Mouse (Mus musculus): Measurements from ENCODE around the gene Pkn1.

The Pkn1 gene

DNA sequence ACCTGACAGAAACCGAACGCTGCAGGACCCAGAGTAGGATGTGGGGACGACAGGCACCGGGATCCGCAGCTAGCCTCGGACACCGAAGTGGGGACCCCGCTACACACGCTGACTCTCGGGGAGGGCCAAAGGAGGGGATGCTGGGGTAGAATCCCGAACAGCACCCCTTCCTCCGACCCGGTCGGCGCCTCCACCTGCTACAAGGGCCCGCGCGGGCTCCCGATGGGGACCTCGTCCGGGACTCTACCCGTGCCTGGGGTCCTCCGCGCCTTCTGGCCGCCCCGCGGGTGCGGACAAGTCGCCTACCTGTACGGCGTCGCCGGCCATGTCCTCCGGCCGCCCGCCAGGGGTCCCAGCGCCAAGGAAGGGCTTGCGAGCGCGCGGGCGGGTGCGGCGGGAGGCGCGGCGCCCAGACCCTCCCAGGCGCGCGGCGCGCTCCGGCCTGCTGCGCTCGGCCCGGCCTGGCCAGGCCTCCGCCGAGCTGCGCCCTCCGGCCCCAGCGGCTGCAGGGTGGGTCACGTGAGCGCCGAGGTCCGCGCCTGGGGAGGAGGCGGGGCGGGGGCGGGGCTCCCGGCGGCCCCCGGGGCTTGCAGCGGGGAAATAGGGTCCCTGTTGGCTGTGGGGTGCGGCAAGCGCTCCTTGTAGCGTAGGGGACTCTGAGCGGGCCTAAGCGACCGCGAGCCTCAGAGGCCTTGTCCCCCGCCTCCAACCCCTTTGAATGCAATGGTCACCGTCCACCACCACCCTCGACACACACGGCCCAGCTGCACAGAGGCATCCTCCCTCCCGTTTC, at the start of gene Pkn1:
Pkn1 (minus strand) TSS at position 519 of the 793 bp plus-strand sequence.
- peak; percentile 71 for DNase-seq

DNA sequence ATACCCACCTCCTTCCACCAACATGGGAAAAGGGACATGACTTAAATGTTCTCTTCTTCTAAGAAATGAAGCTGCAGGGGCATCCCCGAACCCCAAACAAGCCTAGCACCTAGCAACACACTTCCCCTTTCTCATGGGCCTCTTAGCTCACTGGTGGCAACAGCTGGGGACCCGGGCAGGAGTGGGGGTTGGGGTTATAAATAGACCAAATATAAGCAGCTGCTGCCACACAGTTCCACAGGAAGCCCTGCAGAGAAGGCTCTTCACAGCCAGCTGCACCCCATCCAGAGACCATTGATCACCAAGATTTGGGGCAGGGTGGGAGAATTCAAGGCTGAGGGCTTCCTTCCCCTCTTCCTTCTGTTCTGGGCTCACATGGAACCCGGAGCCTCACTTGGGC, 49.7 kb upstream of the Pkn1 start:
- DNase-seq, result no peak

DNA sequence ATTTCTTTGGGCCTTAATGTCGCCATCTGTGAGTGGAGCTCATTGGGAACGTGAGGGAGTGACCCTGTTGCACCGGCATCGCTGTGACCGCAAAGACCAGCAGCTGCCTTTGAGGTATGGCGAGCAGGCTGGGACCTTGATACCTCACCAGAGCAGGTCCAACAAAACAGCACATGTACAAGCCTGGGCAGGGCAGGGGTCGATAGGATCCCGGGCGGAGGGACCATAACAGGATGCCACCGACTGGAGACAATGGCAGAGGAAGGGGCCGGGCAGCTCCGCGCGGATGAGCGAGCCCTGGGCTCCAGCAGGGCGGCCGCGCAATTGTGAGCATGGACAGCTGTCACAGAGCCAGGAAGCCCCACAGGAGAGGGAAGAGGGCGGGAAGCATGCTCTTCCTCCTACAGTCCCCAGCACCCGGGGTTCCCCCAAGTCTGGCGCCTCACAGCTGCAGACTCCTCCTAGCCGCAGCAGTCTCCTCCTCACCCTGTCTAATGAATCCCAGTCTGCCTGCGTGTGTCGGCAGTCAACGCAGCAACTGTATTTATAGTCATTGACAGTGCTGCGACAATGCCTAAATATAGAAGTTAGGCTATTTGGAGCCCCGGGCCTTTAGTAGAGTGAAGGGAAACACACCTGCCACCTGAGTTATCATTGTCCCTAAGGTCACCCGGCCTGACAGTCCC, 48.8 kb upstream of the Pkn1 start:
- DNase-seq, result peak; percentile 66

DNA sequence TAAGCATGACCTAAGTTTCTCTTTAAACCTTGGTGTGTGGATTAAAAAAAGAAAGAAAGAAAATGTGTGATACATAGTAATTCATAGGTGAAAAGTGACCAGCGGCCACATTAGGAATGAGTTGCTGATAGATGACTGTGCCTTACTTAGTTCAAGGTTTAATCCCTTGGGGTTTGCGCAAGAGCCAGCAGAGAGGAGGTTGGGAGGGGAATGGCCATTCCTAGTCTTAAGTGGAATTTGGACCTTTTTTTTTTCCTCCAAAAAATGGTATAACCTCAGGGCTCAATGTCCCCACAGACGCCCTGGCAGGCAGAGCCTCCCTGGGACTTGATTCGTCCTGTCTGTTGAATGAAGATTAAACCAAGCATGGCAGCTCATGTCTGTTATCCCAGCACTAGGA, 45.1 kb upstream of the Pkn1 start:
- no peak for DNase-seq

DNA sequence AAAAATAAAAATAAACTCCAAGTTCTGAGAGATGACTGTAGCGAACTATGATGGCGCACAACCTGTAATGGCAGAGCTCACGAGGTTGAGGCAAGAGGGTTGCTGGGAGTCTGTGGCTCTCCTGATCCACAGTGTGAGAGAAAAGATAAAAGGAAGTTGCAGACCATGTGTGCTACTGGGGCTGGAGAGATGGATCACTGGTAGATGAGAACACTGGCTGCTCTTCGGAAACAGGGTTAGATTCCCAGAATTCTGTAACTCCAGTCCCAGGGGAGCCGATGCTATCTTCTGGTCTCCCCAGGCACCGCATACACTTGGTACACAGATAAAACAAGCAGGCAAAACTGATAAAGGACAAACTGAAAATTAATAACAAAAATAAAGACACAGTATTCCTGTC, 44.0 kb upstream of the Pkn1 start:
- DNase-seq, result no peak

DNA sequence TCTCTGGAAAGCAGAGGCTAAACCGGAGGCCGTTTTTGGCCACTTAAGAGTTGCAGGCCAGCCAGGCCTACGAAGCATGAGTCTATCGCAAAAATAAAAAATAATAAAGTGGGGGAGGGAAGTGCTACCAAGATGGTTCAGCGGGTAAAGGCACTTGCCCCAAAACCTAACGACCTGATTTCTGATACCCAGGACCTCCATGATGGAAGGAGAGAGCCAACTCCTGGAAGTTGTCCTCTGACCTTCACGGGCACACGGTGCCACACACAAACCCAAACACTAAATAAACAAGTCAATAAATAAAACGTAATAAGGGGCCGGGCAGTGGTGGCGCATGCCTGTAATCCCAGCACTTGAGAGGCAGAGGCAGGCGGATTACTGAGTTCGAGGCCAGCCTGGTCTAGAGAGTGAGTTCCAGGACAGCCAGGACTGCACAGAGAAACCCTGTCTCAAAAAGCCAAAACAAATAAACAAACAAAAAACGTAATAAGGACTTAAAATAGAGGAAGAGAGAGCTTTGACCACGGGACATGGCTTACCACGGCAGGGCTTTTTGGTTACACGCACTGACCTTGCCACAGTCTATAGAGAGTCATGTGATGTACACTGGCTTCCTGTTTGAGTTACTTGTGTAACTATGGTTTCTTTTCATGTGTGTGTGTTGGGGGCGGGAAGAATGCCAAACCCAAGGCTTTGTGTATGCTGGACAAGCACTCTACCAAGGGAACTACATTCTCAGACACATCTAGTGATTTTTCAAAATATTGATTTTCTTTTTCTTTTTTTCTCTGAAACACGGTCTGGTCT, 43.1 kb upstream of the Pkn1 start:
- DNase-seq, result no peak

DNA sequence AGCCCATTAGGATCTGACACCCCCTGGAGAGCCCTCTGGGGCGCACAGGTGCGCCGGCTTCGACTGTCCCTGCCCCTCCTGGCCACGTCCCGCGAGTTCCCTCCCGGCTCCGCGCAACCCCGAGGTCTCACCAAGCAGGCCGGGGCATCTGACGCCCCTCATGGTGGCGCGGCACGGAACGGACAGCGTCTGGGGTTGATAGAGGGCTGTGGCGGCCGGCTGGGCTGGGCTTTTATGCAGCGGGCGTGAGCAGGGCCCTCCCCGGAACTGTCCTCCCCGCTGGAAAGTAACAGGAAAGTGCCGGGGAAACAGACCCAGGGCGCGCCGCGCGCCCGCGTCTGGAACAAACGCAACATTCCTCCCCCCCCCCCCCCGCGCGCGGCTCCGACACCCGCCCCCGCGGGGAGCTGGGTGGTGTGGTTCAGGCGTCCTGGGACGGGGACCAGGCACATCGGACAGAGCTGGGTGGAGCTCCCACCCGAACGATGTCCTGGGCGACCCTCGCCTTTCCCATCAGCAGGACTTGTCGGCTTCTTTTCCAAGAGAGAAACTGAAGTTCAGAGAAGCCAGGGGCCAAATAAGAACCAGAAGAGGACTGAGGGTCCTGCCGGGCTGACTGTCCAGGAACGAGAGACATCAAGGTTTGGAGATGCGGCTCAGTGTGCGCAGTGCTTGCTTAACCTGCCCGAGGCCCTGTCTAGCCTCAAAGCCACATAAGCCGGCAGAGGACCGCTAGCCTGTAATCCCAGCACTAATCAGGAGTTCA, 42.2 kb upstream of the Pkn1 start, which contains the start of gene Adgre5:
Adgre5 (minus strand) TSS at position 351 of the 766 bp plus-strand sequence.
- DNase-seq, result no peak

DNA sequence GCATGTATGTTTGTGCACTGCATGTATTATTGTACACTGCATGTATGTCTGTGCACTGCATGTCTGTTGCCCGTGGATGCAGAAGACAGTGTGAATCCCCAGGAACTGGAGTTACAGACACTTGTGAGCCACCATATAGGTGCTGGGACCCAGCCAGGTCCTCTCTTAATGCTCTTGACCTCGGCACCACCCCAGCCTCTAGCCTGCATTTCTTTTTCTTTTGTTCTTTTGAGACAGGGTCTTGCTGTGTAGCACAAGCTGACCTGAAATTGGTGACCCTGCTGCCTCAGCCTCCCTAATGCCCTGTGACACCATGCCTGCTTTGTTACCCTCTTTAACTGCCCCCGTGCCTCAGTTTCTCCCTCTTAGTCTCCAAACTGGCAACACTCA, 41.6 kb upstream of the Pkn1 start:
- DNase-seq, result no peak

DNA sequence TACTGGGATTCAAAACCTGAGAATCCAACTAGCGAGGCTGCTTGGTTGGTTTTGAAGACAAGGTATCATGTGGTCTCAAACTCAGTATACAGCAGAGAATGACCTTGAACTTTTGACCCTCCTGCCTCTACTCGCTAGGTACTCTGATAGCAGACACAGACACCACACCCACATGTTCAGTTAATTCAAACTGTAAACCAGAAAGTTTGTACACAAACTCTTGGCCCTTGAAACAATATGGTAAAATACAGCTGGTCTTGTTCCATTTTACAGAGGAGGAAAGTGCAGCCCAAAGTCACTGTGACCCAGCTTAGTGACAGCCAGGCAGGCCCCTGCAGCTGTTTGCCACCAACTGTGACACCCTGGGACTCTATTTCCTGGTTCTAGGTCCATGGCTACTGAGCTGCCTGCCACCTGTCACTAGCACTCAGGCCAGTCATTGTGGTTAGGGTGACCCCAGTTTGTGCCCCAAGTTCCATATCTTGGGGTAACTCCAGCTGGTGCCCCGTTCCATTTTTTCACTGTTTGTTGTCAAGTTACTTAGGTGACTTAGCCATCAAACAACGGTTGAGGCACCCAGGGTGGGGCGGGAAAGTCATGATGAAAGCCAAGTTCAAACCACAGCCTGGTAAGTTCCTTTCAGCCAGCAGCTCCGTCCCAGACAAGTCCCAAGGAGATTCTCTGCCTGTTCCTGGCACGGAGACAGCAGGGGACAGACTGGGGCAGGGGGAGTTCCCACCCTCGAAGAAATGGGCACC, 40.9 kb upstream of the Pkn1 start:
- no peak for DNase-seq

DNA sequence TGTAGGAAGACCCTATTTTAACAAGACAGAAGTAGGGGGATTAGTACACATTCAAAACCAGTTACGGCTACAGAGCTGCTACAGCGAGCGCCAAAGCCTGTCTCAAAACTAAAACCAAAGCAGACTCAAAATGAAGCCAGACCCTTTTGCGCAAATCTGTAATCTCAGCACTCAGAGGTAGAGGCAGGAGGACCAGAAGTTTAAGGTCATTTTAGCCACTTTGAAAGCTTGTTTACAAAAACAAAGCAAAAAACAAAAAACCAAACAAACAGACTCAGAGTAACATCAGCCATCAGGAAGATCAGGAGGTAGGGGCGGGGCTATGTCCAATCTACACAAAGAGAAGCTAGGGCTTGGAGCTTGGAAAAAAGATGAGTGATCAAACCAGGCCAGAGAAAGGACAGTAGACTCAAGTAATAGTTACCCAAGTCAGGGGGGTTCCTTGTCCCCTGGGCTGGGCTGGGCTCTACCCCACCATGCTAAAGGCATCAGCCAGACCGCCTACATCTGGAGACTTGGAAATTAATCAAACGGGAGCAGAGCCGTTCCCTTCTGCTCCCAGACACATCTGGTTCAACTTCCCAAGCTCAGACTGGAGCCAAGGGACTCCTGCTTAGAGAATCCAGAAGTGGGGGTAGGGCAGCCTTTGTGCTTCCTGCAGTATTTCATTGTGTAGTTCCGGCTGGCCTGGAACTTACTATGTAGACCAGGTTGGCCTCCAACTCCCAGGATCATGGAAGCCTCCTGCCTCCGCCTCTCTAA, 40.2 kb upstream of the Pkn1 start:
- DNase-seq, result no peak

DNA sequence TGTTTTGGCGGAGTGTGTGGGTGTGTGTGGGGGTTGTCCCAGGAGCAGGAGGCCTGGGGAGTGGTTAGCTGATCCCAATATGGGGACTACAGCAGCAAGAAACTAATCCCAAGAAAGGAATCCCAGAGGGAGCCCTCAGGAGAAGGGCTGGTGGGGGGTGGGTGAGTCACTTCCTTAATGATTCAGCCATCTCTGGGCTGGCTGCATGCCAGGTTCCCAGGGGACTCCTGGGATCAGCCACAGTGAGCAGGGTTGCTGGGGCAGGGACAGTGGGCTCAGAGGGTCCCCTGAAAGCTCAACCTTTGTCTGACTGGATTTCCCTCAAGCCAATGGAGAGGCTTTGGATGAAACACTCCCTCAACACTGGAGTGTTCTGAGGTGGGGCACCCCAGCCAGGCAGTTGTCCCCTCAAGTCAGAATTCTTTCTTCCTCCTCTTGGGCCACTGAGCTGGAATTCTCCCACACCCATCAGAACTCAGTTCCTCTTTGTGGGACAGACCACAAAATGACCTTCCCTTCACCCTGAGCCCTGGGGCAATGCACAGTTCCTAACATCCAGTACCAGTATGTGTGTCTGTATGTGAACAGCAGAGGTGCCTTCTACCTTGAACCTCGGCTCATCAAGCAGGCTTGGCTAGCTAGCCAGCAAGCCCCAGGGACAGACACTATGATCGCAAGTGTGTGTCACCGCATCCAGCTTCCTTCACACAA, 39.0 kb upstream of the Pkn1 start:
- DNase-seq, result peak; percentile 19

DNA sequence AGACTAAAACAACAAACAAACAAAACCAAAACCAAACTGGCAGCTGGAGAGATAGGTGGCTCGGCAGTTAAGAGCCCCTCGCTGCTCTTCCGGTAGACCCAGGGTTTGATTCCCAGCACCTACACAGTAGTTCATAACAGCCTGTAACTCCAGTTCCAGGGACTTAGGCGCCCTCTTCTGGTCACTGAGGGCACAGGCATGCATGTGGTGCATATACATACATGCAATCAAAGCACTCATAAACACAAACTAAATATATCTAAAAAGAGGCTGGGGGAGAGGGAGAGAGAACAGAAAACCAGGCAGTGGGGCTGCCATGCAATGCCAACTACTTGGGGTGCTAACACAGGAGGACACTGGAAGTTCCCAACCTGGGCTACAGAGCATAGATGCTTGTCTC, 38.4 kb upstream of the Pkn1 start:
- DNase-seq, result no peak

DNA sequence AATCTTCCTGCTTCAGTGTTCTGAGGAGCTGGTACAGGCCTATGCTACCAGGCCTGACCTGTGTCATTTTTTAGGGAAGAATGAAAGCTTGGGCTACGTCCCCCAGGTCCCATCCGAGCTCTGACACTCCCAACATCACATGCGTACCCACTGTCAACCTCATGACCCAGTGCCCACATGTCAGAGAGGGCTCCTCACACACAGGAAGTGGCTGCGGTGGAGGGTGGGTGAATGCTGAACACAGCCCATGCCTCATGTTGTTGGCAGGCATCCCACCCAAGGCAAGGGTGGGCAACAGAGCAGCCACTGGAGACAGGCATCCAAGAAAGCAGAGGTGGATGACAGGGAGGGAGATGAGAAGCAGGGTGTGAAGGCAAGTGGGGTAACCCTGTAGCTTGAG, 37.7 kb upstream of the Pkn1 start:
- no peak for DNase-seq

DNA sequence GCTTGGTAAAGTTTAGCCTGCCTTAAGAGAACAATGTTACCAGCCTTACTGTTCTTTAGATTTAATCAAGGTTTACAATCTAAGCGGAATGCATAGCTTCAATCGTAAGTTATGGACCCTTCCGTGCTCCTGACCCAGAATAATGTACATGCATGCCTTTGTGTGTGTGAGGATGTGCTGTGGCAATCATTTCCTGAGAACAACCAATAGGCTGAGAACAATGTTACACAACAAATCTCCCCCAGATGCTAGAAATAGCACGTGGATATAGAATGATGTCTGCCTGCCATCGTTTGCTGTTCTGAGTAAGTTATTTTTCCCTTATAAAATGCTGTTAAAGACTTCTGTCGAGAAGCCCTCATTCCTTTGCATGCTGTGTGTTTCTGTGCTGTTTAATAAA, 33.9 kb upstream of the Pkn1 start:
- DNase-seq, result no peak

DNA sequence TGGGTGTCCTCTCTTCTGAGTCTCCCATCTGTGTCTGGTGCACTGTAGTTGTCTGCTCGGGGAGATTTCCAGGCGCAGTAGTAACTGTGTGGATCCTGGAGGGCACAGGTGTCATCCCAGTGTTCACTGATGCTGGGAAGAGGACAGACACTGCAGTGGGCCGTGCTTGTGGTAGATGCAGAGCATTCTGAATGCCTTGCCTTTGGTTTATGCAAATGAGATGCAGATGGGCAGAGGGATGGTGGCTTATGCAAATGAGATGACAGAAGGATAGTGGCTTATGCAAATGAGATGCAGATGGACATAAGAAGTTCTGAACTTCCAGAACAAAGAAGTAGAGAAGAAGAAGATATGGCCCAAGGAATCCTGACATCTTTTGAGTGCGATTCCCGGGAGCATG, 32.9 kb upstream of the Pkn1 start:
- DNase-seq, result no peak

DNA sequence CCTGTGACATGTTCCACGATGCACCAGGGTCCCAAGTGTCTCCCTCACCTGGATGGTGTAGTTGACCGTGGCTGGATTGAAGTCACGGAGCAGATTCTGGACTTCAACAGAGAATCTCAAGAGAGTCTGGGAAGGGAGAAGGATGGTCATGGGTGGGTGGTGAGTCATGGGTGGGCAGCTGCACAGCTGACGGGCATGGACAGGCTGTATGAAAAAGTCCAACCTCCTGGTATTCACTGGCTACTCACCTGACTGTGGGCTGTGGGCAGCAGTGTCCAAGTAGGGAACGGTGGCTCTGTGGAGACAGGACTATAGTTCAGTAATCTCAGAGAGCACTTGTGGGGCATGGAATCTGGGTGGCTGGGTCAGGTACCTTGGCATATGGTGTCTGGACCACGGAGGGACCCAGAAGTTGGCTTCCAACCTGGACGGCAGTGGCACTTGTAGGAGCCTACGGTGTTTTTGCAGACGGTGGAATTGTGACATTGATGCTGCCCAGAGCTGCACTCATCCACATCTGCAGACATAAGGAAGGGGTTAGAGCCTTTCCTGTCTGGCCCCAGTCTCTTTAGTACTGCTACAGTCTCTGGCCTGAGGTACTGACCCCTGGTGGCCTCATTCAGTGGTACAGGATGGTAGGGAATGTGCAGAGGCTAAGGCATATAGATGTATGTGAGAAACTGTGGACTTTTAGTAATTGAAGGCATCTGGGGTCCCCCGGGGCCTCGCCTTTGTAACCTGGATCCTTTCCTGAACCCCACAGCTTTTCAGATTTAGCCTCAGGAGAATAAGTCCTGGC, 30.2 kb upstream of the Pkn1 start:
- DNase-seq, result no peak

DNA sequence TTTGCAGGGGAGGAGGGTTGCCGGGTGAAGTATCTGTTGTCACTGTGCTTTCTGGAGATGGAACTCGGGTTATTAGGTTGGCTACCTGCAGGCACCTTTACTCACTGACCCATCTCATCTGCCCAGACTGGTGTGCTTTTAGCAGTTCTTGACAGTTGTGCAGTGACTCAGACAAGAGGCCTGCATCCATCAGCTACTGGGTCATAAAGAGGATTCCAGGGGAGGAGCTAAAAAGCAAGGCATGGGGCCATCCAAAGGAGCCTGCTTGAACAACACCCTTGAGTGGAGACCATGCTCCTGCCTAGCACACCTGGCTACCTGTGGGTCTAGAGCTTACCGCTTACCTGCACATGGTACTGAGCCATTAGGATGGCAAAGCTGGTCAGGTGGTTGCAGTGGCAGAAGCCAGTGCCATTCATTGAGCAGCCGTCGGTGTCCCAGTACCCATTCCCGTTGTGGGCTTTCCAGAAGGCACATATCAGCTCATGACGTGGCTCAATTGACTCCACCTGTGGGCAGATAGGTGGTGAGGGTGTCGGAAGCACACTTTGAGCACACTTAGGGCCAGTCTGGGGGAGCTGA, 26.6 kb upstream of the Pkn1 start:
- DNase-seq, result no peak

DNA sequence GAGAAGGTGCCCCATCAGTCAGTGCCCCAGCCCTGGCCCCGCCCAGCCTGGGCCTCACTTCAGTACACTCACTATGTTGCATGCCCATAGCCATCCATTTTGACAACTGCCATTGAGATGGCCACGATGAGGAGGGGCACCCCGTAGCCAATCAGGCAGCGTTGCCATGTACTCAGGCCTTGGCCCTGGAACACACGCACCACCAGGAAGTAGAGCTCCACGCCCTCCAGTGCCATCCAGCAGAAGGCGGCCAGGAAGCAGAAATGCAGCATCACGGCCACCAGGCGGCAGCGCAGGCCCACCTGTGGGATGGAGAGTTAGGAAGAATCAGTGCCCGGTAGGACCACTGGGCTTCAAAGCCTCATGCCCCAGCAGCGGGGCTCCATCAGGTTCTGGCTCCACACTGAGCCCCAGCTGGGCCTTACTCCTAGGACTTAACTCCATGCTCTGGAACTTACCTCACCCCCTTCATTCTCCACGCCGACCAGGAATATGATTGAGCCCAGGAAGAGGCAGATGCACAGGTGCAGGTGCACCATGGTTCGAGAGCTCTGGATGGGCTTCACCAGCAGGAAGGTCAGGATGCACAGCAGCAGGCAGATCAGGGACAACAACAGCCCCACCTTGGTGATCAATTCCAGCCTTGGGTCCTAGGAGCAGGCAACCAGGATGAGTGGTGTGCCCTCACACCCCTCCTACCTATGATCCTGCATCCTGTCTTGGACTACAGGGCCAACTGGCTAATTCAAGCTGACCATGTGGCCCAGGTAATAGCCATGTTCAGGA, 25.9 kb upstream of the Pkn1 start:
- DNase-seq, result peak; percentile 82

All from right cerebral cortex, postnatal 4 days (tissue).